Mouse (Mus musculus) neural tube, embryonic 13.5 days (tissue): ENCODE measurements around the gene Gm17662. TPM values are rescaled to one million over a fixed set of nuclear protein-coding genes. Genes with fewer than 3 reads are reported as not detected.

ENCODE experiments used
- ATAC-seq: fragments of 200-750 bp; cut with Nextera tagmentation; 2 replicates; pipeline ENCODE4 v1.8.0; 2017; ENCODE audit warnings: low read depth, mild to moderate bottlenecking, moderate TSS enrichment, moderate library complexity
- H3K27ac ChIP-seq: fragments of 300-500 bp; sonication (generic); replicated peaks from 2 replicates; pipeline ENCODE4 v1.5.1; 2015; ENCODE audit warnings: moderate library complexity, mild to moderate bottlenecking, inconsistent platforms
- H3K27me3 ChIP-seq: fragments of 300-500 bp; sonication (generic); 2 replicates; pipeline ENCODE4 v1.6.1; 2015; ENCODE audit warnings: mild to moderate bottlenecking, inconsistent platforms
- H3K36me3 ChIP-seq: fragments of 300-500 bp; sonication (generic); 2 replicates; pipeline ENCODE4 v1.6.1; 2015; ENCODE audit warnings: mild to moderate bottlenecking, inconsistent platforms
- H3K4me1 ChIP-seq: fragments of 300-500 bp; sonication (generic); replicated peaks from 2 replicates; pipeline ENCODE4 v1.6.1; 2015; ENCODE audit warnings: inconsistent platforms
- H3K4me2 ChIP-seq: fragments of 300-500 bp; sonication (generic); 2 replicates; pipeline ENCODE4 v1.6.1; 2015; ENCODE audit warnings: inconsistent platforms, mild to moderate bottlenecking, moderate library complexity
- H3K4me3 ChIP-seq: fragments of 300-500 bp; sonication (generic); 2 replicates; pipeline ENCODE4 v1.5.1; 2015; ENCODE audit warnings: mild to moderate bottlenecking, inconsistent platforms
- H3K9ac ChIP-seq: fragments of 300-500 bp; sonication (generic); 2 replicates; pipeline ENCODE4 v1.6.1; 2015; ENCODE audit warnings: moderate library complexity, mild to moderate bottlenecking, inconsistent platforms
- H3K9me3 ChIP-seq: fragments of 300-500 bp; sonication (generic); 2 replicates; pipeline ENCODE4 v1.6.1; 2016; ENCODE audit warnings: inconsistent platforms
- WGBS: fragments of 180-500 bp; shearing (Covaris S2); methylation state at CpG from one replicate; pipeline ENCODE4 v1.1.7; 2015; 5-methylcytosine and 5-hydroxymethylcytosine counted together
- polyA plus RNA-seq: library from polyadenylated mRNA; unstranded; fragments of >200 nt; fragmentation: Nextera tagmentation; extraction: Ambion mirVana; gene quantifications from 2 replicates; pipeline ENCODE4 v1.2.1, GENCODE M21; 2015

Gm17662 gene
- not detected in 2 replicates for polyA plus RNA-seq

DNA sequence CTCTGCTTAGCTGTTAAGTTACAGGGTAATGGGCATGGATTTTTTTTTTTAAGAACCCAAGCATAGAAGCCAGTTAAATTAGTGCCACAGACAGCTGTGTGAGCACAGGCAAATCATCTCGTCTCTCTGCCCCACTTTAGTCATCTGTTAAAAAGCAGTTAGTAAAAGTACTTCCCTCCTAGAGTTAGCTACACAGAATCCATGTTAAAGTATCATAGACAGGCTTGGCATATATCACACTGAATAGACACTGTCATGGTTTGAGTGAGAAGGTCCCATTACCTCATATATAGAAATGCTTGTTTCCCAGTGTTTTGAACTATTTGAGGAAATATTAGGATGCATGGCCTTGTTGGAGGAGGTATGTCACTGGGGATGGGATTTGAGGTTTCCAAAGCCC, at the start of gene Gm17662:
Gene Gm17662 (plus strand): TSS at position 301 of the 400 bp plus-strand sequence.
- H3K4me1 ChIP-seq, result no peaks in the 10 kb centered on the region
- no peaks in the 10 kb centered on the region for H3K9me3 ChIP-seq
- no peak within 1 kb of the TSS for H3K4me3 ChIP-seq
- H3K27me3 ChIP-seq, result no peaks in the 10 kb centered on the region
- H3K9ac ChIP-seq, result no peak within 1 kb of the TSS
- no peaks in the 10 kb centered on the region for H3K36me3 ChIP-seq
- H3K4me2 ChIP-seq, result no peak within 1 kb of the TSS
- H3K27ac ChIP-seq, result no peak within 1 kb of the TSS
- no peak for ATAC-seq
- WGBS, result 77% methylated on average over 1 of the region's 1 CpGs

DNA sequence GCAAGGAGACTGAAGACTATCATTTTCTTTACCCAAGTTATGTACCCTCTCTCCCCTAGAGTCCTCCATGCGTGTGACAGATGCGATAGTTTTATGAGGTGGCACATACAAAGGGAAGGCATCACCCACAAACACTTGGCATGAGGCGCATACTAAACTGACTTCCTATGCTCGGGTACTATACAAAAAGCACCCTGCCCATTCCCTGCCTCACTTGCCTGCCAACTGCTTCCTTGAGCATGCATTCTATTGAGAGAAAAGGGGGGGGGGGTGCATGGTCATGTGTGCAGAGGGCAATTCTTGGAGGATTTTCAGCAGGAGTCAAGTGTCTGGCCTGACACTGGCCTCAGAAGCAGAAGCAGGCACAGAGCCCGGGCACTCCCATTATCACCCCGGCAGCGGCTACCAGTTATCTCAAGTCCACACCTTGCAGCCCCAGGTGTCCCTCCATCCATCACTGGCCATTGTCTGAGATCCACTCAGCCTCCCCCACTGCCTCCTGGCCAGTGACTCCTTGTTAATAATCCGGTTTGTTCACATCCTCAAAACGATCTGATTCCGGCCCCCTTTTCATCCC, 46.3 kb upstream of the Gm17662 start:
- Histone ChIP-seq H3K9me3 (no peaks in the 10 kb centered on the region), H3K27me3 (no peaks in the 10 kb centered on the region), H3K9ac (no peak overlapping the region), H3K4me3 (no peak overlapping the region), H3K4me1 (peaks cover 17% of the 10 kb centered on the region; the same call in 1 of the 2 replicates), H3K27ac (no peak overlapping the region), H3K4me2 (no peak overlapping the region), H3K36me3 (no peaks in the 10 kb centered on the region)
- ATAC-seq, result peak; percentile 49
- WGBS, result 60% methylated on average over 10 of the region's 10 CpGs

DNA sequence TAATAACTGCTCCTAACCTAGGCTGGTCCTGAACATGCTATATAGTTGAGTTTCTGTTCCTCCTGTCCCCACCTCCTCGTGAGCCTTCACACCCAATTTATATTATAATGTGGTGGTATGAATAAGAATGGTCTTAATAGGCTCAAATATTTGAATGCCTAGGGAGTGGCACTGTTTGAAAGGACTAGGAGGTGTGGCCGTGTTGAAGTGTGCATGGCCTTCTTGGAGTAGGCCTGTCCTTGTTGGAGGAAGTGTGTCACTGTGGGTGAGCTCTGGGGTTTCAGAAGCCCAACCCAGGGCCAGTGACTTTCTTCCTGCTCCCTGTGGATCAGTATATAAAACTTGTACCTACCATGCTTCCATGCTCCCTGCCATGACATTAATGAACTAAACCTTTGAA, 43.5 kb upstream of the Gm17662 start:
- H3K4me3 ChIP-seq, result no peak overlapping the region
- WGBS, result 62% methylated on average over 2 of the region's 2 CpGs
- no peak overlapping the region for H3K9ac ChIP-seq
- H3K9me3 ChIP-seq, result no peaks in the 10 kb centered on the region
- H3K36me3 ChIP-seq, result no peaks in the 10 kb centered on the region
- ATAC-seq, result no peak
- peaks cover 12% of the 10 kb centered on the region; the same call in 1 of the 2 replicates for H3K4me1 ChIP-seq
- no peaks in the 10 kb centered on the region for H3K27me3 ChIP-seq
- H3K27ac ChIP-seq, result no peak overlapping the region
- no peak overlapping the region for H3K4me2 ChIP-seq

DNA sequence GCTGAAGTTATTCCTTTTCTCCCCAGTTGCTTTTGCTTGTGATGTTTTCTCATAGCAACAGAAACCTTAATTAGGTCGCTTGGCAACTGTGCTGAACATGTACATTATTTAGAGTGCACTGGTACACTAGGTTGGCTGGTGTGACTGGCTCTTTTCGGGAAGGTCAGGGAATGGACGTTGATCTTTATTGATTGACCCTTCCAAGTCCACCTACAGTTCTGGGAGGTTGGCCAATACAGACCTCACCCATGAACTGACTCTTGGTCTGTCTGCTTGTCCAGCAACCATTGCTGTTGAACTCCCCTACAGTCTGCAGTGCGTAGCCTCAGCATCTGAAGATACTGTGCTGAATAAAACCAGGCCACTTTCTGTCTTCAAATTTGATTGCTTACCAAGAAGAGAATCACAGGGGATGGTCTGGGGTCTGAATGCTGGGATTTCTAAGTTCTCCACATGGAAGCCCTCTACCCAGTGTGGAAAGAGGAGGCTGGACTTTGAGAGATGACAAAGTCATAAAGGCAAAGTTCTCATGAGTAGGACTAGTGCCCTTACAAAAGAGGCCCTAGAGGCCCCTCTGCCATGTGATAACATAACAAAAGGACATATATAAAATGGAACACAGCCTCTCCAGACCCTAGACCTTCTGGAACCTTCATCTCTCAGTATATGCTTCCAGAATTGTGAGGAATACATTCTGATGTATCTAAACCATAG, 40.5 kb upstream of the Gm17662 start:
- Histone ChIP-seq H3K9ac (no peak overlapping the region), H3K9me3 (no peaks in the 10 kb centered on the region), H3K36me3 (no peaks in the 10 kb centered on the region), H3K27ac (no peak overlapping the region), H3K4me1 (no peaks in the 10 kb centered on the region), H3K4me2 (no peak overlapping the region), H3K27me3 (no peaks in the 10 kb centered on the region), H3K4me3 (no peak overlapping the region)
- WGBS, result 91% methylated on average over 4 of the region's 4 CpGs
- ATAC-seq, result no peak

DNA sequence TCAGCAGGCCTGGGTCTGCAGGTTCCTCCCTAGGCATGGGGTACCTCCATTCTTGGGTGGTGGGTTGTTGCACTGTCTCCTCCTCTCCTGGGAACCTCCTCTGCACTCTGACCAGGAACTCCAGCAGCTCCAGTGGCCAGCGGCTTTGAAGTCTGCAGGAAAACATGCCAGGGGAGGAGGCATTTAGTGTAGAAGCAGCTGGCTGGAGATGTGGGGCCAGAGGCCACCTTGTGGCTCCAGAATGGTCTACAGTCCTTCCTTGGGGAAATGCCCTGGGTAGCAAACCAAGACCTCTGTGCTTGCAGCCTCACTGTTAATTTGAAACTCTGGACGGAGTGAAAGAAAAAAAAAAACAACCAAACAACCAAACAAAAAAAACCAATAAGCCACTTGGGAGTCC, 39.6 kb upstream of the Gm17662 start:
- H3K9me3 ChIP-seq, result no peaks in the 10 kb centered on the region
- no peak overlapping the region for H3K9ac ChIP-seq
- WGBS, result 58% methylated on average over 2 of the region's 2 CpGs
- no peak overlapping the region for H3K27ac ChIP-seq
- no peaks in the 10 kb centered on the region for H3K36me3 ChIP-seq
- no peaks in the 10 kb centered on the region for H3K4me1 ChIP-seq
- no peak overlapping the region for H3K4me3 ChIP-seq
- no peak overlapping the region for H3K4me2 ChIP-seq
- no peak for ATAC-seq
- no peaks in the 10 kb centered on the region for H3K27me3 ChIP-seq

DNA sequence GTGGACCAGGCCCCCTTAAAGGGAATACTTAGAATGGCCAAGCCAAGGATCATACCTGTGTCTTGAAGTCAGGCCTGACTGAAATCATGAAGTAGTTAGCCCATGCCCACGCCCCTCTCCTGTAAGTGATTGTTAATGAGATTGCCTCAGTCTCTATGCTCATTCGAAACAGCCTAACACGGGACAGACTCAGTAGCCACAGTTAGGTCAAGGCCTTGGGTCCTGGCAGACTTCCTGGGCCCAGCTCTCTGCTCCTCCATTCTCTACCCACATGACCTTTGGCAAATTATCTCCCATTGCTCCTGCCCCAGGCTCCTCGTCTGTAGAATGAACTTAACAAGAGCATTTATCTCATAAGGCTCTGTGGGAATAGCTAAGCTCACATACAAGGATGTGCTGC, 38.1 kb upstream of the Gm17662 start:
- WGBS, result 80% methylated on average over 4 of the region's 4 CpGs
- H3K9me3 ChIP-seq, result no peaks in the 10 kb centered on the region
- no peak overlapping the region for H3K27ac ChIP-seq
- no peak overlapping the region for H3K9ac ChIP-seq
- H3K4me1 ChIP-seq, result no peaks in the 10 kb centered on the region
- H3K27me3 ChIP-seq, result no peaks in the 10 kb centered on the region
- ATAC-seq, result no peak
- no peak overlapping the region for H3K4me3 ChIP-seq
- no peak overlapping the region for H3K4me2 ChIP-seq
- H3K36me3 ChIP-seq, result no peaks in the 10 kb centered on the region

DNA sequence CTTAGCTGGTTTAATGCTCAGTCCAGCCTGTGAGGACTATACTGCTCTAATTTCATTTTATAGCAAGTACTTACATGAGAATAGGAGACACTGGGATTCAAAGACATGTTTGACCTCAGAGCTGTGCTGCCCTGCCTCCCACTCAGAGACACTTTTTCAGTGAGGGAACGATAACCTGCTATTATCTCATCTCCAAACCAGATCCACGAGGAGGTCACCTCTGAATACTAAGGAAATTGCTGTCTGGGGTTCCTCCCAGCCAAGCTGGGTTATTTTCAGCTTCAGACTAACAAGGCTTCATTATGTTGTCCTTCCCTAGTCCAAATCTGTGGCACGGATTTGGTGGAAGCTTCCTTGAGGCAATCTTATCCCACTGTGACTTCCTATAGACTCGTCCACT, 37.2 kb upstream of the Gm17662 start:
- no peak overlapping the region for H3K4me2 ChIP-seq
- H3K9me3 ChIP-seq, result no peaks in the 10 kb centered on the region
- no peaks in the 10 kb centered on the region for H3K36me3 ChIP-seq
- WGBS, result 78% methylated on average over 4 of the region's 4 CpGs
- no peaks in the 10 kb centered on the region for H3K4me1 ChIP-seq
- H3K27ac ChIP-seq, result no peak overlapping the region
- H3K27me3 ChIP-seq, result no peaks in the 10 kb centered on the region
- H3K4me3 ChIP-seq, result no peak overlapping the region
- H3K9ac ChIP-seq, result no peak overlapping the region
- no peak for ATAC-seq

DNA sequence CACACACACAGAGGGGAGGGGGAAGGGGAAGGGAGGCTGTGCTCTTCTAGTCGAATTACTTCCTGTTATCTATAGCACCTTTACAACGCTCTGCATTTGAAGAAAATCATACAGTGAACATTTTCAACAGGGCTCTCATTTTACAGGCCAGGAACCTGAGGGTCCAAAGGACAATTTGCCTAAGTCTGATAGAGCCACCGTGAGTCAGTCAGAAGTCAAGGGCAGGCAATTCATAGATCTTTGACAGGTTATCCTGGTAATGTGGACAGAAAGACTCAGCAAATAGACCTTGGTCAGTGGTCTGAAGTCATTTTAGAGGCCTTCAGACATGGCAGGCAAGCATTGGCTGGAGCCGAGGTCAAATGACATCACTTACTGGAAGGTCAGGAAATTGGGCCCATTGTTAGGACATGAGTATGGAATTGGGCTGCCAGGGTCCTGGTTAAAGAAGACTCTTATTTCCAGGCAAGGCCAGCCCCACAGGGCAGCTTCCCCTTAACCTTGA, 33.5 kb upstream of the Gm17662 start:
- no peak overlapping the region for H3K9ac ChIP-seq
- no peaks in the 10 kb centered on the region for H3K4me1 ChIP-seq
- 83% methylated on average over 4 of the region's 4 CpGs for WGBS
- no peaks in the 10 kb centered on the region for H3K27me3 ChIP-seq
- no peak for ATAC-seq
- H3K4me2 ChIP-seq, result no peak overlapping the region
- no peak overlapping the region for H3K4me3 ChIP-seq
- H3K9me3 ChIP-seq, result no peaks in the 10 kb centered on the region
- no peaks in the 10 kb centered on the region for H3K36me3 ChIP-seq
- H3K27ac ChIP-seq, result no peak overlapping the region

DNA sequence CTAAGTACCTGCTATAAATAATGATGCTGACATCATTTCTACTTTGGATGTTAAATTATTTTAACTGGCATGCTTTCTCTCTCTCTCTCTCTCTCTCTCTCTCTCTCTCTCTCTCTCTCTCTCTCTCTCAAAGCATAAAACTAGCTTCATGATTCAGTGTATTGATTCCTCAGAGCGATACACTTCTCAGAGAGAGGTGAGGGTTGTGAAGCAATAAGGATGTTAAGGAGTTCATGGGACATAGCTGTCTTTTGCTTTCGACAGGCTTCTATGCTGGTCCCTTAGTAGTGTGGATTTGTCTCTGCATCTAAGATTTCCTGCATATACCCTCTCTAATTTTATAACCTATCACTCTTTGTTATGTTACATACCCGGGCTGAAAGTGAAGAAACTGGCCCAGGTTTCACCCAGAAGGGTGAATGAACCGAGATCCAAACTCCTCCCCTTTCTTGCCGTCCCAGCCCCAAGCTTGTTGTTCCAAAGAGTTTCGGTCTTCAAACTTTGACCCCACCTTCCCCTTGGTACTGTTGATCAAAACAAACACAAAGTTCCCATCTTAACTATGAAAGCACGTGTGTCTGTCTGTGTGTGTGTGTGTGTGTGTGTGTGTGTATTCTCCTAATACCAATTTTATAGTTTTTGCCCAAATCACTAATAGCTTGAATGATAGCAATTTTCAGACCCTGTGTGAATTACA, 32.6 kb upstream of the Gm17662 start:
- Histone ChIP-seq H3K36me3 (no peaks in the 10 kb centered on the region), H3K9me3 (no peaks in the 10 kb centered on the region), H3K4me2 (no peak overlapping the region), H3K27ac (no peak overlapping the region), H3K4me3 (no peak overlapping the region), H3K9ac (no peak overlapping the region), H3K4me1 (no peaks in the 10 kb centered on the region), H3K27me3 (no peaks in the 10 kb centered on the region)
- ATAC-seq, result no peak
- WGBS, result 74% methylated on average over 7 of the region's 7 CpGs

DNA sequence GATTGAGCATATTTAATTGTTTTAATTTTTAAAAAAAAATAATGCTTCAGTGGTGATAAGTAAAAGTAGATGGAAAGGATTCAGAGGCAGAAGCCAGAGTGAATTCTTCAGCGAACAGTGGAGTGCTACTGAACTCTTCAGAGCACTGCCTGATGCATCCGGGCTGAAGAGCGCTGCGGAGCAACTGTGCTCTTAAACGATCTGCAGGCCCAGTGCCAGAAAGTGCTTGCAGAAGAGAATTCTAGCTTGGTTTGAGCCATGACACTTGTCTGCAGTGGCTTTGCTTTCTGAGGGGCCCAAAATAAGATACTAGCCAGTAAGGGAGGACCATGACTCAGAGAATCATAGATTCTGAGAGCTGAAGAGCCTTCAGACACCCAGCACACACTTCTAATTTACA, 28.2 kb upstream of the Gm17662 start:
- Histone ChIP-seq H3K4me3 (no peak overlapping the region), H3K4me1 (no peaks in the 10 kb centered on the region), H3K27ac (no peak overlapping the region), H3K9me3 (no peaks in the 10 kb centered on the region), H3K9ac (no peak overlapping the region), H3K36me3 (no peaks in the 10 kb centered on the region), H3K27me3 (no peaks in the 10 kb centered on the region), H3K4me2 (no peak overlapping the region)
- WGBS, result 82% methylated on average over 5 of the region's 5 CpGs
- ATAC-seq, result no peak

DNA sequence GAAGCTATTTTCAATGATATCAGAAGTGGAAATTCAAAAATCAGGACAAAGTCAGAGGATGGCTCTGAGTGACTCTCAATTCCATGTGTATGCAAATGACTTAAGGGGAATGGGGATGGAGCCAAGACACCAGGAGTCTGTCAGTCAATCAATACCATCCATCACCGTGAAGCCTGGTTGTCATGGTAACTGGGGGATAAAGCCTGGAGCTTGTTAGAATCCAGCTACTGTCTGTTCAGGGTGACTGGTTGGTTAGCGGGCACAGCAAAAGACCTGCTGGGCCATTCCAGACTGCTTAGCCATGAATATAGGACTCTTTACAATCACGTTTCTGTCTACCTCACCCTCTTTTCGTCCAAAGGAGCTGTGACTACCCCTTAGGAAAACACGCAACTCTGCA, 22.0 kb upstream of the Gm17662 start:
- peak; percentile 81 for ATAC-seq
- Histone ChIP-seq H3K4me1 (peaks cover 18% of the 10 kb centered on the region), H3K4me2 (no peak overlapping the region), H3K27me3 (no peaks in the 10 kb centered on the region), H3K9me3 (no peaks in the 10 kb centered on the region), H3K27ac (peak overlapping the region; percentile 2; the same call in 1 of the 2 replicates), H3K4me3 (no peak overlapping the region), H3K36me3 (no peaks in the 10 kb centered on the region), H3K9ac (no peak overlapping the region)
- WGBS, result 14% methylated on average over 5 of the region's 5 CpGs

DNA sequence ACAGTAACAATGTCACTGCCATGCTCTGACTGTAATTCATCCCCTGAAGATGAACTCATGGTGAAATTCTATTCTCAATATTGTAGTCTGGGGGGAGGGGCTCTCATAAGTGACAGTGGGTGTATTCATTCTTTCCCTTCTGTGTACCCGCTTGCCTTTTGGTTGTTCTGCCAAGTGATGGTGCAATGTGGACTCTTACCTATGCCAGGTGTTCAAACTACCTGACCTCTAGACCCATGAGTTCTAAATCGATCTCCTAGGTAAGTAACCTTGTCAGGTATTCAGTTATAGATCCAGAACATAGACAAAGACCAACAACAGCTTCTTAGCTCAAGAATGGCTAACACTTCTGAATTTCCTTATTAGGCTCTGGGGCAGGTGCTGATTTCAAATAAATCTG, 18.8 kb upstream of the Gm17662 start:
- 95% methylated on average over 2 of the region's 2 CpGs for WGBS
- ATAC-seq, result no peak

More for the DNA sequence above, 18.8 kb upstream of the Gm17662 start:
- no peak overlapping the region for H3K9ac ChIP-seq
- no peaks in the 10 kb centered on the region for H3K27me3 ChIP-seq
- H3K9me3 ChIP-seq, result no peaks in the 10 kb centered on the region
- peaks cover 18% of the 10 kb centered on the region for H3K4me1 ChIP-seq
- no peak overlapping the region for H3K4me2 ChIP-seq
- H3K27ac ChIP-seq, result no peak overlapping the region
- no peak overlapping the region for H3K4me3 ChIP-seq
- H3K36me3 ChIP-seq, result no peaks in the 10 kb centered on the region
